Mouse (Mus musculus): ENCODE data around the gene Med27.

The Med27 gene

DNA sequence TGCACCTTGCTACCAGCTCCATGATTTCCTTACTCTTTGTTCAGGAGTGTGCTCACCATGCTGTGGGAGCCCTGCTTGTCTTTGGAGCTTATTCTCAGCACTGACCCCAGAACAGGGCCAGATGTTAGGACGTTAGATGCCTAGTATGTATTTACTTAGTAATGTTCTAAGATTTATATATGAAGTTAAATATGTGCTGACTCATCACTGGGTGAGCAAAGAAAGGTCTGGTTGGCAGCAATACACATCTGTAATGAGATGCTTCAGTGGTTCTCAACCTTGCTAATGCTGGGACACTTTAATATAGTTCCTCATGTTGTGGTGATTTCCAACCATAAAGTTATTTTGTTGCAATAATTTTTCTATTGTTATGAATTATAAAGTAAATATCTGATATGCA is 45.4 kb downstream of the Med27 start:
- in situ Hi-C loops (cut with MboI, MseI): no loop called here

DNA sequence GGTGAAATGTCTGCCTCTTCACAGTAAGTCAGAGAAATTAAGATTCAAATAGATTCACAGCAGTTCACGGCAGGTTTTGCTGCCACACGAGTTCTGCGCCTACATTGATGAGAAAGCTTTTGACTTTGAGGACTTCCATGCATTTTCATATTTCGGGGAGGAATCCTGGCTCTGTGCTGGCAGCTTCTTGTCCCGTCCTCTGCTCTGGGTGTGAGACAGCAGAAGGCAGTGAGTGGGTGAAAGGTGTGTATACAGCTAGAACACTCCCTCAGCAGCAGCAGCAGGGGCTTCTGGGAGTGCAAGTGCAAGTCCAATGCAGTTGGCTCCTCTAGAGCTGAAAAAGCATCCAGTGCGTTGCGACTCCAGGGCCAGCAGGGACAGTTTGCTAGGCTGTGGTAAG is 53.6 kb downstream of the Med27 start:
- in situ Hi-C loops (cut with MboI, MseI): no loop called here

DNA sequence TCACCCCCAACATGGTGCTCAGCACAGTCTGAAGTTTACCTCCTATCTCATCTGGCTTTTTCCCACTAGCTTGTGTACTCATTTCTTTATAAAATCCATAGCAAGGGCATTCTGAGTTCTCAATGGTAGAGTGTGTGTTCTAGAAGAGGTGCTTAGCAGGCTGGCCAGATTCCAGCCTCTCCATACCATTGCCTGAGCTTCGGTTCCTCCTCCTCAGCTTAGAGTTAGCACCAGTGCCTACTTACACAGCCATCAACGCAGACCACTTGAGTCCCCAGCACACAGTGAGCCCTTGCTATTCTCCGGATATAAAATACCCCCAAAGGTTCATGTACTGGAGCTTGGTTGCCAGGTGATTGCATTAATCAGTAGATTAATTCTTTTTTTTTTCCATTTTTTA is 54.2 kb downstream of the Med27 start:
- in situ Hi-C loops (cut with MboI, MseI): no loop called here

DNA sequence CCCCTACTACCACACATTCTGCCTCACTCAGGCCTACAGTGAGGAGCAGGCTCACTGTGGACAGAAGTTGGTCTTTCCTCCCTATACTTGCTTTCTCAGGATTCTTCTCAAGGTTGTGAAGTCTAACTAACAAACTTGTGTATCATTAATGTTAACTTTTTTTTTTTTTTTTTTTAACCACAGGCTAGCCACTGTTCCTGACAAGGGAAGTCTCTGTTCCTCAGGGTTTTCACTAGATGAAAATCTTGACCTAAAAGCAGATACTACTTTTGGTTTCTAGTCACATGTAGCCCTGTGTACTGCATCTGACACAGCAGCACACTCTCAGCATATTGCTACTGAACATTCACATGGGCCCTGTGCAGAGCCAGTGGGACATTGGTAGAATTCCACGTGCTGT is 55.2 kb downstream of the Med27 start:
- in situ Hi-C loops (cut with MboI, MseI): no loop called here

DNA sequence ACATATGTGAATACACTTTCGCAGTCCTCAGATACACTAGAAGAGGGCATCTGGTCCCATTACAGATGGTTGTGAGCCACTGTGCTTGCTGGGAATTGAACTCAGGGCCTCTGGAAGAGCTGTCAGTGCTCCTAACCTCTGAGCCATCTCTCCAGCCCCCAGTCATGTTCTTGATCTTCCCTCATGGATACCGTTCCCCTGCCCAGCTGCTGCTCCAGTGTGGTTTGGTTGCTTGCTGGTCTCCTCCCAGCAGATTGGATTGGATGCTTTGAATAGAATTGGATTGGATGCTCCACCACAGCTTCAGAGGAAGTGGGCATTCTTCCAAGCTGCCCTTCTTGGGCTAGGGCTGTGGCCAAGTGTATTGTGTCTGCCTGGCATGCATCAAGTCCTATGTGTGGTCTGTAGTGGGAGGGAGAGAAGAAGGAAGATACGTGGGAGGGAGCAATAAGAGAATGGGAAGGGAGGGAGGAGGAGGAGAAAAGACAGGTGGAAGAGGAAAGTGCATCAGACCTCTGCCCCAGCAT is 56.0 kb downstream of the Med27 start:
- in situ Hi-C loops (cut with MboI, MseI): no loop called here

DNA sequence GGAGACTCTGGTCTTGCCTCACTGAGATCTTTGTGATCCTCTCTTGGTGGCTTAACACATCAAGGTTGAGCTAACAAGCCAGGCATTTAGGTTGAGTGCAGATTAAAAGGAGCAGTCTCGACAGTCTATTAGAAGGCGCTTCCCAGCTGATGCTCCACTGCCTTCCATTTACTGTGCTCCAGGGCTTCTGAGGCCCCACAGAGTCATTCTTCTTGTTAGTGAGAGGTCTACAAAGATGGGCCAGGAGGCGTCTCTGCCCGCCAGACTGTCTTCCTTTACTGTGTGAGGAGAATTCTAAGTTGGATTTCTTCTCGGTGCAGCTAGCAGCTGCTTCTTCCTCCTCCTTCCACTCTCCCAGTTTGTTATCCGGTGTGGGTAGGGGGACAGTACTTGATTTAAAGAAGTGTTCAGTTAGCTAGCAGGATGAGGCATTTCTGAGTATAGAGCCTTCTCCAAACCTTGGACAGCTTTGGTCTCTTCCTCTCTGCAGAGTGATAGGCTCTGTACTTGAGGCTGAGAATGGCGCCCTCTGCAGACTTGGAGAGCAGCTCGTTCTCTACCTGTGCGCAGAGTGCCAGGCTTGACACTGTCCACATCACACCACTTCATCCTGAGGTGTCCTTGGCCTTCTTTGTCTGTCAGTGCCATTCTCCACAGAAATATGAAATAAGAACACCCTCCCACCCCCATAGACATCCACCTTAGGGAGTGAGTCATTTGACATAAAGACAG is 57.3 kb downstream of the Med27 start:
- in situ Hi-C loops (cut with MboI, MseI): no loop called here

DNA sequence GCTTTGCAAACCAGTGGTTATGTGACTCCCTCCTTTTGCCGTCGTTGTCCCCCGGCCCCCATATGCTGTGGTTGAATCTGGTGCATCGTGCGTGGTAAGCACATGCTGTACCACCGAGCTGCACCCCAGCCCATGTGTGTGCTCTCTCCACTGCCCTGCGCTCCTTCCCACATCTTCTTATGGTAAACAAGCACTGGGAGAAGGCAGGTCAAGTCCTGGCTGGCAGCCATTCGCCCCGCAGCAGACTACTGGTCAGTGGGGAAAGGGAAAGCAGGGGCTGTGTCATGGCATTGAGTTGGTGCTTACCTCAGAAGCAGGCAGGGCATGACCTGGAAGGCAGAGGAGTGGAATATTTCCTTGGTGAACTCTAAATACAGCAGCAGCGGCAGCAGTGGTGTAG is 58.3 kb downstream of the Med27 start:
- in situ Hi-C loops (cut with MboI, MseI): no loop called here

DNA sequence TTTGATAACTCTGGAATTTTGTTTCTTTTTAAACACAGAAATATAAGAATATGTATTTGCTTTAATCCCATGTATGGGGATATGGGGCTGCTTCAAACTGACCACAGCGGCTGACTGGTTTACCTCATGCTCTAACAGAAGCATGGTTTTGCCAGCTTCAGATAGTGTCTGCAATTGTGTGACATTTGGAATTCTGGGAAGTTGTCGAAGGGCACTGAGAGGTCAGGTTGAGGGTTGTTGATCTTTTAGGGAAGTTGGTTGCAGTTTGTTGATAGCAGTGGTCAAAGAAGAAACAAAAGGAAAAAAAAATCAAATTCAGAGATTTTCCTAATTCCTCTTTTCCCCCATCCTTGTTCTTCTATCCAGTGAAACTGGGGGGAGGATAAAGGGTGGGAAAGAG is 59.2 kb downstream of the Med27 start:
- in situ Hi-C loops (cut with MboI, MseI): no loop called here

DNA sequence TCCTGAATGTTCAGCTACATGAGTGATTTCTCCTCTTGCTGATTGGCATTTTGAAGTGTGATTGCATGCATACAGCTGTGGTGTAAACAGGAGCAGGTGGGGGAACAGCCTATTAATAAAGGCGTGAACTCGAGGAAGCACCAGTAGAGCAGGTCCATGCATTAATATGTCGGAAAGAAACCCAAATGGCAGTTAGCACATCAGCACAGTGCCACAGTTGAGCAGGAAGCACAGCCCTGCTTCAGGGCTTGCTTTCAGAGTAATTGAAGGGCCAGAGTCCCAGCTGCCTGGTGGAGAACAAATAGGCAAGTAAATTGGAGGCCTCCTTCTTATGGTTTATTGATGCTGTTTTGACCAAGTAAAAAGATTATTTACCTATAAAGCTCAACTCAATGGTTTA is 60.7 kb downstream of the Med27 start:
- in situ Hi-C loops (cut with MboI, MseI): no loop called here

DNA sequence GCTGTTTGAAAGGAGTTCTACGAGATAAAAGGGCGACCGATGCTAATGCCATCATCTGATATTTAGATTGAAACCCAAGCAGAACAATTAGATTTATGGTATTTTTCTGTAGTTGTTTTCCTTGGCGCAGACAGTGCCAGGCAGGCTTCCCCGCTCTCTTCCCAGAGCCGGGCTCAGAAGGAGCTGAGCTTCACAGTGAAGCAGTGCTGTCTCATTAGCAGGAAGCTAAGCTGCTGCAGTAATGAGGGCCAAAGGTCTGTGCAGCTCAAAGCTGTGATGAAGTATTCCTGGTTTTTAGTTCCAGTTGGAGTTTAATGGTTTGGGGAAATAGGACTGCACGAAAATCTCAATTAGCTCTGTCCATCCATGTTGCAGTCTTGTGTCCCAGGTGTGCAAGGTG is 61.1 kb downstream of the Med27 start:
- in situ Hi-C loops (cut with MboI, MseI): no loop called here

DNA sequence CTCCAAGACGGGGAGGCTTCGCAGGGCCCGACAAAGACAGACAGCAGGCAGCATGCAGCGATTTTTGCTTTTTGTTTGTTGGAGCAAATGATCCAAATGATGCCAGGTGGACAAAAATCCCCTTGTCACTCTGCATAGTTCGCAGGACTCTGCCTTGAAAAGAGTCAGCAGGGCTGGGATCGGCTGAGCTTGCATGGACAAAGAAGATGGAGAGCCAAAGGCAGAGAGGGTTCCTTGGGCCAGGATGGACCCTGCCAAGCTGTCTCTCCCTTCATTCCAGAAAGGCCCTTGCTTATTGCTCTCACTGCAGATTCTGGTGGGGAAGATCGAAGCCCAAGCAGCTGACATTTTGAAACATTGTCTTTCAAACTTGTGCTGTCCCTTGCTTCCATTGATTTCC is 64.3 kb downstream of the Med27 start:
- in situ Hi-C loops (cut with MboI, MseI): no loop called here

DNA sequence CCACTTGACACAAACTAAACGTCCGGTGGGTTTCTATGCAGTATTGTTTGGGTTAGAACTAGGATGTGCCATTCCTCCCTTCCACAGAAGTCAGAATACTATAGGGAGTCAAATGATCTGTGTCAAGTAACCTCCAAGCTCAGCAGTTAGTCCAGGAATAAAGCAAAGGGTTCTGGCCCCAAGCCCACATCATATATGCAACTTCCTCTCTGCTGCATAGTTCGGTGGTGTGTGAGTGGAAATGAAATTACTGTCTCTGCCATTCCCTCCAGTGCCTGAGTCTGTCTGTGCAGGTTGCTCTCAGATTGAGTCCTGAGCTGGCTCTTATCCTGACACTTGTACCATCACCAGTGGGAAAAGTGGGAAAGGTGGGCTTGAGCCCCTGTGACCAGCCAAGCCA is 65.8 kb downstream of the Med27 start:
- in situ Hi-C loops (cut with MboI, MseI): no loop called here

DNA sequence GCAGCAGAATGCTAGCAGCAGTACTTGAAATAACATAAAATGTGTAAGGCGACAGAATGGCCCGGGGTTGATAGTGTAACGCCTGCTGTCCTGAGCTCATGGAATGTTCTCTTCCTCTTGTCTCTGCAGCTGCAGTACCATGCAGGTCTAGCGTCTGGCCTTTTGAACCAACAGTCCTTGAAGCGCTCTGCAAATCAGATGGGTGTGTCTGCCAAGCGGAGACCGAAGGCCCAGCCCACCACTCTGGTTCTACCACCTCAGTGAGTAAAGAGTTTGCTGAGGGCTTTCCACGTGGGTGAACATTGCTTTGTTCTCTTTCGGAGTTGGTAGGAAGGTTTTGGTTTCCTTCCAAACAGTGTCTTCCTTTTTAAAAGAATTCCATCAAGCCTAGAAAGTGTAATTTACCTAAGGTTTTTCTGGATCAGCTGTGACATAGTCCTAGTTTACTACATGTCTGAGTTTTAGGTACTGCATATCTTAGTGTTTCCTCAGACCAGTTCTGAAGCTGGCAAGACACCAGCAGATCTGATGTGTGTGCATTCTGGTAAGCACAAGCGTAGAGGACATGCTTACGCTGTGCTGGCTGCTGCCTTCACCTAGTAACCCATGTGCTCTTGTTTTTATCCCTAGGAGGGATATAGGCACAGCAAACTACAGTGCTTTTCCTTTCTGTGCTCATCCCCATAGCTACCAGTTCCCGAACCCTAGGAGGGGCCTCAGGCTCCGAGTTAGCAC is 66.8 kb downstream of the Med27 start:
- in situ Hi-C loops (cut with MboI, MseI): no loop called here

DNA sequence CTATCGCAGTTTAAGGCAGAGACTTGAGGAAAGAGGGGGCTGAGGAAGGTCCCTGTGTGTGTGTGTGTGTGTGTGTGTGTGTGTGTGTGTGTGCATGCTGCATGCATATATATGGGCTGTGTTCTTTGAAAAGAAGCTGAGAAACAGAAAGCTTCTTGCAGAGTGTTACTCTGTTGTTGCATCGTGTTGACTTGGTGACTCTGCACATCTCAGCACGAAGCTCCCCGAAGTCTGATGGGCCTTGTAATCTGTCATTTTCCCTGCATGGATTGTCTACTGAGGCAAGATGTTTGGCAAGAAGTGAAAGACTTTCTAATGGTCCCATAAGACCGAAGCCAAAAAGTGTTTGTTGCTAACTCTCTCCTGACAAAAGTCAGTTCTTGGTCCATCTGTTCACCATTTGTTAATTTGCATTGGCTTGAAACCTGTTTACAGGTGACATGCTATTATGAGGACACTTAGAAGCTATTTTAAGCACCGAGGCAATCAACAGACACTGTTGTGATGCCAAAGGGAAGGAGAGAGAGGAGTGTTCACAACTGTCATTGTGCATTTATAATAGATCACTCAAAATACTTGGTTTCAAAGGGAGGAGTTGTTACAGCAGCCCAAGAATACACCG is 68.3 kb downstream of the Med27 start:
- in situ Hi-C loops (cut with MboI, MseI): no loop called here

DNA sequence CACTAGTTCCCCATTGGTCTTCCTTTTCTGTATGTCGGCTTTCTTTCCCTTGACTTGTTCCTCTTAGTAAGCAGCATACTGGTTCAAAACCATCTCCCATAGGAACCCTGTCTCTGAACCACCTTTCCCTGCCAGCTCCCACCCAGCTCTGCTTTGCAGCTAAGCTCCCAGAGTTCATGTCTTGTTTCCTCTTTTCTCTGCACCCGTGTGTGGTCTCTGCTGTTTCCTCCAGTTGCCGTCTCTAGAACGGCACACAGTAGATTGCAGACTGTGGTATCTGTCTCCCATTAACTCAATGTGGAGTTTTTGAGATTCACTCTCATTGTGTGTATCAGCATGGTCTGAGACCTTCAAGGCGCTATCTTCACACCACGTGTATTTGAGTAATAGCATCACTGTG is 71.9 kb downstream of the Med27 start:
- in situ Hi-C loops (cut with MboI, MseI): no loop called here

DNA sequence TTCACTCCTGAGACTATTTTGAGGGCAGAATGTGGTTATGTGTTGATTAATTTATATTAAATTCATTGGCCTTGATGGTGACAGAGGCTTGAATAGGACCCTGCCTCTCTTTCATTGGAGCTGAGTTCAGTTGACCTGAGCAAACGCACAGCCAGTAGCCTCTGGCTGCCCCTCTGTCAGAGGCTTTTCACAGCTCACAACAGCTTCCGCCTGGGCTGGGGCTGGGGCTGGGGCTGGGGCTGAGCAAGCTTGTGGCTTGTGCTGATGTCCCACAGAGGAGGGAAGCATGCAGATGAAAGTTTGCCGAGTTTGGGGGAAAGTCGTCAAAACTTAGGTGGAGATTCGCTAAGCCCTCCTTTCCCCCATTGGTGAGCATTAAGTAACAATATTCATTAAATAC is 72.8 kb downstream of the Med27 start:
- in situ Hi-C loops (cut with MboI, MseI): no loop called here

DNA sequence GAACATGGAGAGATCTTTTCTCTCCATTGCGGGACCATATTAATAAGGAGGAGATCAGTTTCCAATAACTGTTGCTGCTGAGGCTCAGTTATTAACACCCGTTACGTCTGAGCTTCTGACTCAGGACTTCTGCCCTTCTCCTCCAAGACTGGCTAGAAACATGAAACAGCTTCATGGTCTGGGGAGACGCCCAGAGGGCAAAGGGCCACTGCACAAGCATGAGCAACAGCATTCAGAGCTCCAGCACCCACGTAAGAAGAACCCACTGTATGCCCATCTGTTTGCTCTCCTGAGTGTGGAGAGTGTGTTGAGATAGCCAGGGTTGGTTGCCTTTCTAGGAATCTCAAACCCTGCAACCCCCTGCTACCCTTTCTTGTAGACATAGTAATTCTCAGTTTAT is 73.3 kb downstream of the Med27 start:
- in situ Hi-C loops (cut with MboI, MseI): no loop called here

DNA sequence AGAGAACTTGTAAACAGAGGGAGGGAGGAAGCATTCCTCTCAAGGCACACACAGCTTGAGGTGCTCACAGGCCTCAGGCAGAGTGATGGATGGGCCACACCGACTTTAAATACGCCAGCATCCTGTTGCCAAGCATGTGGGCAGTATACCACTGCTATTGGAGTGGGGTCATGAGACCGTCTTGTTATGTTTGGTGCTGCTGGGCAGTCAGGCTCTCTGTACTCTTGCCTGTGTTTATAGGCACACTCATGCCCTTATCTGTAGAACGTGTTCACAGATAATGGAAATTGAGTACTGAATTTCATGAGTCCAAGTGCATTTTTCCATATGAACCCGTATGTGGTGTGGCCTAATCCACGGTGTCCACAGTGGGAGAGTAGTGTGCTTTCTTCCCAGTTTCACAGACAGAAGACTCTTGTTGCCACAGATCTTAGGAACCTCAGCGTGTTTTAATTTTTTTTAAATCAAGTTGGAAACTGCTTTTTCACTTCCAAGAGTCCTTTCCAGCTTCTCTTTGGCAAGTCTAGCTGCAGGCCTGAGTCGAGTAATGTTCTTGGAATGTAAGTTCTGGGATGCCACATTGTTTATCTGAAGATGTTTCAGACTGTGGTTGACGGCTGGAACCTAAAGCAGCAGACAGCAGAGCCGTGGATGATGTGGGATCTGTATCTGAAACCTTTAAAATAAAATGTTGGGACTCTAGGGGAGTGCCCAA is 75.7 kb downstream of the Med27 start:
- in situ Hi-C loops (cut with MboI, MseI): no loop called here

DNA sequence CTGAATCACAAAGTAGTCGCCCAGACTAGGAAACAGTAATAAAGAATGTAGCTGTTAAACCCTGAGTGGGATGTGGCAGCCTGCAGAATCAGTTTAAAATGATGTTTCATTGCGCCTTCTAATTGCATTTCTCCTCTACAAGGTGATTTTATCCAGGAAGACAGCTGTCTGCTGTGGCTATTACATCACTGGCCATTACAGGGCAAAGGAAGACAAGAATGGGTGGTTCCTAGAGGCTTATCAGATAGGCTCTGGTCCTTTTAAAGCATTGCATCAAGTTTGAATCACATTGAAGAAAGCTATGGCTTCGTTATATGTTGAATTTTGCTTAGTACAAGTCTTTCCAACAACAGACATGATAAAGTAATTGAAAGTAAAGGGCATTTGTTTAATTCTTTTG is 76.4 kb downstream of the Med27 start:
- in situ Hi-C loops (cut with MboI, MseI): no loop called here

DNA sequence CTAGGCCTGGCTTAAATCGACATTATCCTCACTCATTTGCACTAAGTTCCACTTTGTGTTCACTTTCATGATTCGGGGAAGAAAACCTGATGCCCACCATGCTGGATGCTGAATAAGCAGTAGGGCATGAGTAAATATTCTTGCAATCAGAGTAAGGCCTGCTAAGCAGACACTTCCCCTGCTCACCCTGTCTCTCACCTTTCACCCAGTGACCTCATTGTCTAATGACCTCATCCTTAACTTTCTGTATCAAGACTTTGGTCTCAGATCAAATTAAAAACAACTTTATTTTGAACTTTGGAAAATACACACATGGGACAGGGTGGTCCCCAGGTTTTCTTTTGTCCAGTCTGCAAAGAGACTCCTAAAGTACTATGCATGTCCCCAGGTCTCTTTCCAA is 78.8 kb downstream of the Med27 start:
- in situ Hi-C loops (cut with MboI, MseI): no loop called here

DNA sequence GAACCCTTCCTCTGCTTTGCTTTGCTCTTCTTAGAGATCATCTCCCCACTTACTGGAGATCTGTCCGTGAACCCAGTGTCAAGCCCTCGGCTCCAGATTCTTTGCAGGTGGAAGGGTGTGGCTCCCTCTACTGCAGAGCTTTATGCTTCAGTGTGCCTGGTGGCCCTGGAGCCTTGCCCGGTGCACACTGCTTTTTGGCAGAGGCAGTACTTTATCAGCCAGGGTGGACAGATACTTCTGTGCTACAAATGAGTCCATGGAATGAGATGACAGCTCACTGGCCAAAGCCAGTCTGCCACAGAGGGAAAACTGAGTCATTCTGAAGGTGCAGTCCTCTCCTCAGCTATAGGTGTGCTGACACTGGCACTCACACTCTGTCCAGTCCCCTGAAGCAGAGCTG is 80.1 kb downstream of the Med27 start:
- in situ Hi-C loops (cut with MboI, MseI): no loop called here

DNA sequence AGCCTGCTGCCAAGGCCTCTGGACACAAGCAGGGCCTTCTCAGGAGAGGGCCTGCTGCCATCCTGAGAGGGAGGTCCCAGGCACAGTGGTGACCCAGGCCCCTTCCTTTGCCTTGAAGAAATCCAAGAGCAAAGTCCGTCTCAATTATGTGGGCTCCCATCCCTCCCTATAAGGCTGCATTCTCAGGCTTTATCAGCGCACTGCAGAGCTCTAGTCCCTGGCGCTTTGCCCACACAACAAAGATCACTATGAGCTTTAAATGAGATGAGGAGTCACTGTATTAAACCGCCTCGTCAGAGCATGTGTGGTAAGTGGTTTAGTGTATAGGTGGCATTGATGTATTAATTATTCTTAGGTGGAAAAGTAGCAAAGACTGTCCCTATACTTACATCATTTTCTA is 85.9 kb downstream of the Med27 start:
- in situ Hi-C loops (cut with MboI, MseI): loop anchor here in 1 of 2 experiments (5.0 kb wide), 1 partner anchor 35 kb away; no protein-coding TSS in a partner anchor
